13 mouse cellular contexts compared by ENCODE assay signal in the genomic region with DNA sequence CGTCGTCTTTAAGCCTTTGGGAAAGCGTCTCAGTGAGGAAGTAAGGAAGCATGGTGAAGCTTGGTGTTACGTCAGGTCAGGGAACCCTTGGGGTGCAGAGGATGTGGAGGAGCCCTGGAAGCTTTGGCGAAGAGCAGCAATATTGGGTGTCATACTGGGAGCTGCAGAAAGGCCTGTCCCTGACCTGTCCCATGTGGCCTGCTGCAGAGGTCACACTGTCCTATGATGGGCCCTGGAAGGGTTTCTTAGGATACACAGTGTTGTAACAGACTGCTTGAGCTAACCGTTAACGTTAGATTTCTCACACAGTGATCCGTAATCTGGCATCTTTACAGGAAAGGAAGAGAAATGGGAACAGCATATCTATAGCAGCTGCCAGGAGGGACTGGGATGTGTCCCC. TPM values are rescaled to one million over a fixed set of nuclear protein-coding genes. Genes with fewer than 3 reads are reported as not detected.
A peak's percentile ranks its signal among the peaks of the same experiment; 100 is the strongest.
DNase-seq lines count a peak whose midpoint lies in the region; ATAC-seq and TF ChIP-seq lines count a peak whose summit lies in the region.
"Had no signal": no experiment of that assay in that cellular context is flagged by ENCODE, and none has a peak within 500 bp of the region (broad histone marks: within the 10 kb centered on the region; RNA-seq: fewer than 3 reads in every experiment).

No protein-coding gene starts in this region.

- 0 out of 2 replicates have a peak overlapping the region, but pooled peaks have one; percentile 14 for H3K4me3 ChIP-seq in heart, embryonic 16.5 days (ENCODE audit: low read length)
- no peak overlapping the region for H3K4me3 ChIP-seq in heart, embryonic 11.5 days (ENCODE audit: low read depth, low read length)
- H3K4me3 ChIP-seq in embryonic facial prominence, embryonic 12.5 days = no peak overlapping the region
- H3K4me3 ChIP-seq in forebrain, postnatal 0 days (ENCODE audit: low read depth, low read length) = peak overlapping the region; percentile 91
- H3K4me3 ChIP-seq in midbrain, embryonic 15.5 days = peak overlapping the region; percentile 99

- H3K27ac ChIP-seq in heart, embryonic 16.5 days (ENCODE audit: low read length) = 0 out of 2 replicates have a peak overlapping the region, but pooled peaks have one; percentile 16
- H3K27ac ChIP-seq in heart, embryonic 11.5 days (ENCODE audit: low read depth, low read length) = no peak overlapping the region
- H3K27ac ChIP-seq in embryonic facial prominence, embryonic 12.5 days = no peak overlapping the region
- no peak overlapping the region for H3K27ac ChIP-seq in forebrain, postnatal 0 days (ENCODE audit: low read depth, low read length)
- H3K27ac ChIP-seq in midbrain, embryonic 15.5 days = no peak overlapping the region

- no peak for DNase-seq in forebrain, postnatal 0 days
- no peak for DNase-seq in right cerebral cortex, postnatal 36 days (ENCODE audit: low spot score in 2 of 2)
- no peak for DNase-seq in left cerebral cortex, adult 9 months (ENCODE audit: low spot score in 2 of 2)
- DNase-seq: spleen, adult 18-20 months; thymus, postnatal 36 days had no signal

- H3K27me3 ChIP-seq in heart, embryonic 16.5 days (ENCODE audit: control insufficient read depth, insufficient read depth, low read length) = no peaks in the 10 kb centered on the region
- no peaks in the 10 kb centered on the region for H3K27me3 ChIP-seq in heart, embryonic 11.5 days (ENCODE audit: control insufficient read depth, insufficient read depth, low read length)
- no peaks in the 10 kb centered on the region for H3K27me3 ChIP-seq in embryonic facial prominence, embryonic 12.5 days
- no peaks in the 10 kb centered on the region for H3K27me3 ChIP-seq in forebrain, postnatal 0 days (ENCODE audit: insufficient read depth, low read length)
- H3K27me3 ChIP-seq in midbrain, embryonic 15.5 days (replicated peaks) = no peaks in the 10 kb centered on the region

- 71% methylated on average over 8 of the region's 8 CpGs for WGBS in heart, embryonic 16.5 days
- 75% methylated on average over 8 of the region's 8 CpGs for WGBS in heart, embryonic 11.5 days (ENCODE audit: insufficient replicate concordance)
- 88% methylated on average over 8 of the region's 8 CpGs for WGBS in embryonic facial prominence, embryonic 12.5 days
- WGBS in forebrain, postnatal 0 days = 62% methylated on average over 8 of the region's 8 CpGs
- 78% methylated on average over 8 of the region's 8 CpGs for WGBS in midbrain, embryonic 15.5 days

- H3K9me3 ChIP-seq in heart, embryonic 16.5 days (replicated peaks; ENCODE audit: control insufficient read depth, low read length) = no peaks in the 10 kb centered on the region
- H3K9me3 ChIP-seq in heart, embryonic 11.5 days (replicated peaks; ENCODE audit: control insufficient read depth, low read length) = no peaks in the 10 kb centered on the region
- no peaks in the 10 kb centered on the region for H3K9me3 ChIP-seq in embryonic facial prominence, embryonic 12.5 days
- no peaks in the 10 kb centered on the region for H3K9me3 ChIP-seq in forebrain, postnatal 0 days (ENCODE audit: low read length)
- H3K9me3 ChIP-seq in midbrain, embryonic 15.5 days = no peaks in the 10 kb centered on the region

- H3K9ac ChIP-seq in heart, embryonic 16.5 days (ENCODE audit: low read length) = peak overlapping the region; percentile 22; the same call in 1 of the 2 replicates
- H3K9ac ChIP-seq in heart, embryonic 11.5 days (ENCODE audit: low read depth, low read length) = no peak overlapping the region
- no peak overlapping the region for H3K9ac ChIP-seq in embryonic facial prominence, embryonic 12.5 days
- H3K9ac ChIP-seq in forebrain, postnatal 0 days = no peak overlapping the region
- no peak overlapping the region for H3K9ac ChIP-seq in midbrain, embryonic 15.5 days

- no peak for TF ChIP-seq CTCF in forebrain, postnatal 0 days (IDR thresholded peaks at IDR 0.05; ENCODE audit: low read depth)

- no peaks in the 10 kb centered on the region for H3K36me3 ChIP-seq in heart, embryonic 16.5 days (ENCODE audit: control insufficient read depth, insufficient read depth)
- H3K36me3 ChIP-seq in heart, embryonic 11.5 days (ENCODE audit: control insufficient read depth, insufficient read depth, low read length) = no peaks in the 10 kb centered on the region
- H3K36me3 ChIP-seq in embryonic facial prominence, embryonic 12.5 days = peaks cover 17% of the 10 kb centered on the region
- H3K36me3 ChIP-seq in forebrain, postnatal 0 days (ENCODE audit: insufficient read depth) = peaks cover 11% of the 10 kb centered on the region
- H3K36me3 ChIP-seq in midbrain, embryonic 15.5 days (replicated peaks) = 0 out of 2 replicates have a peak, but pooled peaks cover 3% of the 10 kb centered on the region

- peaks cover 35% of the 10 kb centered on the region for H3K4me1 ChIP-seq in heart, embryonic 16.5 days (ENCODE audit: control insufficient read depth, insufficient read depth, low read length)
- peaks cover 26% of the 10 kb centered on the region for H3K4me1 ChIP-seq in heart, embryonic 11.5 days (ENCODE audit: control insufficient read depth, insufficient read depth, low read length)
- peaks cover 18% of the 10 kb centered on the region for H3K4me1 ChIP-seq in embryonic facial prominence, embryonic 12.5 days
- H3K4me1 ChIP-seq in forebrain, postnatal 0 days (ENCODE audit: insufficient read depth) = peaks cover 9% of the 10 kb centered on the region
- H3K4me1 ChIP-seq in midbrain, embryonic 15.5 days = peaks cover 52% of the 10 kb centered on the region

- no peak for ATAC-seq in heart, embryonic 16.5 days (replicated peaks; ENCODE audit: extremely low read depth, insufficient read depth, low FRiP score)
- ATAC-seq in heart, embryonic 11.5 days (replicated peaks; ENCODE audit: insufficient number of reproducible peaks, low FRiP score, low TSS enrichment) = no peak
- ATAC-seq in embryonic facial prominence, embryonic 12.5 days (ENCODE audit: insufficient number of reproducible peaks, insufficient read depth, low FRiP score, low TSS enrichment) = no peak
- no peak for ATAC-seq in forebrain, postnatal 0 days
- ATAC-seq in midbrain, embryonic 15.5 days (replicated peaks) = no peak
- ATAC-seq: activated CD4-positive, CD25-positive, alpha-beta regulatory T cell, adult 4 months had no signal

- peak overlapping the region; percentile 38; the same call in 1 of the 2 replicates for H3K4me2 ChIP-seq in heart, embryonic 16.5 days (ENCODE audit: low read depth, low read length)
- no peak overlapping the region for H3K4me2 ChIP-seq in heart, embryonic 11.5 days
- H3K4me2 ChIP-seq in embryonic facial prominence, embryonic 12.5 days (replicated peaks) = 0 out of 2 replicates have a peak overlapping the region, but pooled peaks have one; percentile 2
- peak overlapping the region; percentile 70 for H3K4me2 ChIP-seq in forebrain, postnatal 0 days (ENCODE audit: low read depth)
- H3K4me2 ChIP-seq in midbrain, embryonic 15.5 days = peak overlapping the region; percentile 86

RNA-seq across cellular contexts. Expression of gene Vash1, which starts 3.7 kb away (rescaled TPM):
- 8.9 and 11.0 TPM in 2 replicates for polyA plus RNA-seq in heart, embryonic 16.5 days (2015; fragmentation: Nextera tagmentation; extraction: Ambion mirVana)
- 7.7 and 8.2 TPM in 2 replicates for polyA plus RNA-seq in heart, embryonic 11.5 days (2014; fragmentation: Nextera tagmentation; extraction: Ambion mirVana)
- 18.8 and 19.3 TPM in 2 replicates for polyA plus RNA-seq in embryonic facial prominence, embryonic 12.5 days (2016; fragmentation: Nextera tagmentation; extraction: Ambion mirVana)
- total RNA-seq in forebrain, postnatal 0 days (2014; rRNA removed) = 93.0 and 96.3 TPM in 2 replicates
- polyA plus RNA-seq in forebrain, postnatal 0 days (2015; fragmentation: Nextera tagmentation; extraction: Ambion mirVana) = 25.7 and 33.2 TPM in 2 replicates
- 36.6 and 41.6 TPM in 2 replicates for polyA plus RNA-seq in midbrain, embryonic 15.5 days (2015; fragmentation: Nextera tagmentation; extraction: Ambion mirVana)

RNA-seq across cellular contexts. Expression of gene Angel1, which starts 44.1 kb away (rescaled TPM):
- polyA plus RNA-seq in heart, embryonic 16.5 days (2015; fragmentation: Nextera tagmentation; extraction: Ambion mirVana) = 7.9 and 9.4 TPM in 2 replicates
- 7.9 and 10.6 TPM in 2 replicates for polyA plus RNA-seq in heart, embryonic 11.5 days (2014; fragmentation: Nextera tagmentation; extraction: Ambion mirVana)
- polyA plus RNA-seq in embryonic facial prominence, embryonic 12.5 days (2016; fragmentation: Nextera tagmentation; extraction: Ambion mirVana) = 12.9 and 13.9 TPM in 2 replicates
- 4.5 and 6.5 TPM in 2 replicates for total RNA-seq in forebrain, postnatal 0 days (2014; rRNA removed)
- polyA plus RNA-seq in forebrain, postnatal 0 days (2015; fragmentation: Nextera tagmentation; extraction: Ambion mirVana) = 6.2 and 7.1 TPM in 2 replicates
- polyA plus RNA-seq in midbrain, embryonic 15.5 days (2015; fragmentation: Nextera tagmentation; extraction: Ambion mirVana) = 11.5 and 12.8 TPM in 2 replicates

RNA-seq across cellular contexts. Expression of gene Lrrc74a, which starts 52.0 kb away (rescaled TPM):
- polyA plus RNA-seq in heart, embryonic 16.5 days (2015; fragmentation: Nextera tagmentation; extraction: Ambion mirVana) = not detected in 2 replicates
- not detected in 2 replicates for polyA plus RNA-seq in heart, embryonic 11.5 days (2014; fragmentation: Nextera tagmentation; extraction: Ambion mirVana)
- not detected in 2 replicates for polyA plus RNA-seq in embryonic facial prominence, embryonic 12.5 days (2016; fragmentation: Nextera tagmentation; extraction: Ambion mirVana)
- not detected in 2 replicates for total RNA-seq in forebrain, postnatal 0 days (2014; rRNA removed)
- polyA plus RNA-seq in forebrain, postnatal 0 days (2015; fragmentation: Nextera tagmentation; extraction: Ambion mirVana) = not detected in 2 replicates
- polyA plus RNA-seq in midbrain, embryonic 15.5 days (2015; fragmentation: Nextera tagmentation; extraction: Ambion mirVana) = not detected in 2 replicates
- total RNA-seq: hematopoietic stem cell, adult 5-6 weeks; layer of hippocampus, adult 8-10 months; liver, adult 2 months had no signal
- polyA plus RNA-seq: activated CD4-positive, CD25-positive, alpha-beta regulatory T cell, adult 4 months; liver, adult 2 months had no signal

Comparison
In these comparisons a context has a peak if more than half of its experiments do, and no peak if none do; other contexts are left out.
1. H3K4me3 ChIP-seq: peak in heart, embryonic 16.5 days (single experiment), forebrain, postnatal 0 days (single experiment) and midbrain, embryonic 15.5 days (single experiment); none in heart, embryonic 11.5 days (single experiment) and embryonic facial prominence, embryonic 12.5 days (single experiment).